Mouse (Mus musculus): ENCODE results near the gene Prr7.

DNA sequence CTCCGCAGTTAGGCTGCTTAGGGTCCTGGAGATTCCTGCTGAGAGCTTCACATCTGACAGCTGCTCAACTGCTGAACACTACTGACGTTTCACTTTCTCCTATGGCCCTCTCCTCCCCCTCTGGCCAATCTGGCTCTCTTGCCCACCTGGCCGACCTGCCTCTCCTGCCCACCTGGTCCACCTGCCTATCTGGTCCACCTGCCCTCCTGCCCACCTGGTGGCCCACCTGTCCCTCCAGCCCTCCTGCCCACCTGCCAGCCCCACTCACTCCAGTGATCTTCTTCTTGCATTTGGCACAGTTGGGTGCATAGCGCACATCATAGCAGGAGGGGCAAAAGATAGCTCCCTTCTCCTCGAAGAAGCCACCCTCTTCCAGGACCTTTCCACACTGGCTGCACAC, 40.3 kb downstream of the Prr7 start:
- TF ChIP-seq CTCF (IDR thresholded peaks at IDR 0.05; ENCODE audit: low read depth) (no peak), EP300 (IDR thresholded peaks at IDR 0.05; ENCODE audit: low read depth) (no peak)
